Mouse (Mus musculus) monocyte, adult 2 months (primary cell): ENCODE results near the gene Vac14.
"Not testable (repeated sequence)": the region's sequence is repeated elsewhere in the genome, so short reads cannot be mapped to it uniquely, and the experiment has no call there.

ENCODE experiments used
- DNase-seq, 2 experiments: peaks; one replicate each; pipeline ENCODE4 v3.0.0; 2022; ENCODE audit warnings: low spot score in 2 of 2, low read depth in 1 of 2

The Vac14 gene

GRCm38 (mm10) chr8:110648577-110648976 lies 30.2 kb downstream of the Vac14 start:
- DNase-seq = no peak

- no peak for DNase-seq
Measured at GRCm38 (mm10) chr8:110649286-110649685, 30.9 kb downstream of the Vac14 start.

- no peak for DNase-seq
Measured at GRCm38 (mm10) chr8:110650838-110651237, 32.5 kb downstream of the Vac14 start.

GRCm38 (mm10) chr8:110651847-110652246 lies 33.5 kb downstream of the Vac14 start:
- DNase-seq = no peak

- DNase-seq = no peak
Measured at GRCm38 (mm10) chr8:110654075-110655060, 36.0 kb downstream of the Vac14 start.

GRCm38 (mm10) chr8:110655827-110656226 lies 37.4 kb downstream of the Vac14 start:
- DNase-seq = no peak

- no peak for DNase-seq
Measured at GRCm38 (mm10) chr8:110657661-110658060, 39.3 kb downstream of the Vac14 start.

GRCm38 (mm10) chr8:110660121-110660520 lies 41.7 kb downstream of the Vac14 start:
- no peak for DNase-seq

- no peak for DNase-seq
Measured at GRCm38 (mm10) chr8:110662545-110662944, 44.2 kb downstream of the Vac14 start.

- DNase-seq = no peak
Measured at GRCm38 (mm10) chr8:110663015-110663742, 44.8 kb downstream of the Vac14 start.

GRCm38 (mm10) chr8:110664202-110664896 lies 46.0 kb downstream of the Vac14 start:
- no peak for DNase-seq

GRCm38 (mm10) chr8:110665000-110665399 lies 46.6 kb downstream of the Vac14 start:
- no peak for DNase-seq

- not testable (repeated sequence) for DNase-seq
Measured at GRCm38 (mm10) chr8:110667590-110668177, 49.3 kb downstream of the Vac14 start.

- DNase-seq = no peak
Measured at GRCm38 (mm10) chr8:110669932-110670628, 51.7 kb downstream of the Vac14 start.

- DNase-seq = no peak
Measured at GRCm38 (mm10) chr8:110671309-110671708, 52.9 kb downstream of the Vac14 start.

GRCm38 (mm10) chr8:110672133-110672532 lies 53.7 kb downstream of the Vac14 start:
- no peak for DNase-seq

- no peak for DNase-seq
Measured at GRCm38 (mm10) chr8:110673168-110673567, 54.8 kb downstream of the Vac14 start.

- no peak for DNase-seq
Measured at GRCm38 (mm10) chr8:110674589-110674988, 56.2 kb downstream of the Vac14 start.

GRCm38 (mm10) chr8:110676702-110677101 lies 58.3 kb downstream of the Vac14 start:
- no peak for DNase-seq

- DNase-seq = no peak
Measured at GRCm38 (mm10) chr8:110677174-110677660, 58.8 kb downstream of the Vac14 start.
